Mouse (Mus musculus): ENCODE measurements around the gene Smarcd2. TPM values are rescaled to one million over a fixed set of nuclear protein-coding genes. Genes with fewer than 3 reads are reported as not detected.
A peak's percentile ranks its signal among the peaks of the same experiment; 100 is the strongest.

Smarcd2 gene
- polyA plus RNA-seq, 1 experiment from 2014 or later = 14.0 TPM

GRCm38 (mm10) chr11:106307432-106307831 lies 34.7 kb upstream of the Smarcd2 start:
- Histone ChIP-seq H3K4me2 (ENCODE audit: low read length) (no peak overlapping the region), H3K4me1 (ENCODE audit: control insufficient read depth, insufficient read depth, low read length) (no peaks in the 10 kb centered on the region), H3K4me3 (replicated peaks; ENCODE audit: low read depth, low read length) (no peak overlapping the region), H3K36me3 (ENCODE audit: control insufficient read depth, insufficient read depth, low read length) (no peaks in the 10 kb centered on the region), H3K9me3 (ENCODE audit: control insufficient read depth, low read length) (no peaks in the 10 kb centered on the region), H3K27ac (replicated peaks; ENCODE audit: low read depth, low read length) (no peak overlapping the region), H3K27me3 (ENCODE audit: control insufficient read depth, insufficient read depth, low read length) (no peaks in the 10 kb centered on the region), H3K9ac (replicated peaks; ENCODE audit: low read length) (no peak overlapping the region)
- DNase-seq = no peak
- ATAC-seq (ENCODE audit: low FRiP score, low TSS enrichment) = no peak
- 84% methylated on average over 5 of the region's 5 CpGs for WGBS

GRCm38 (mm10) chr11:106306758-106307157 lies 34.0 kb upstream of the Smarcd2 start:
- no peak overlapping the region for H3K4me2 ChIP-seq (ENCODE audit: low read length)

GRCm38 (mm10) chr11:106306065-106306385 lies 33.3 kb upstream of the Smarcd2 start:
- ATAC-seq (ENCODE audit: low FRiP score, low TSS enrichment) (no peak), DNase-seq (no peak)
- H3K27me3 ChIP-seq (ENCODE audit: control insufficient read depth, insufficient read depth, low read length) = no peaks in the 10 kb centered on the region
- no peak overlapping the region for H3K4me3 ChIP-seq (replicated peaks; ENCODE audit: low read depth, low read length)
- H3K27ac ChIP-seq (replicated peaks; ENCODE audit: low read depth, low read length) = no peak overlapping the region
- no peak overlapping the region for H3K4me2 ChIP-seq (ENCODE audit: low read length)
- H3K36me3 ChIP-seq (ENCODE audit: control insufficient read depth, insufficient read depth, low read length) = no peaks in the 10 kb centered on the region
- no peaks in the 10 kb centered on the region for H3K9me3 ChIP-seq (ENCODE audit: control insufficient read depth, low read length)
- 93% methylated on average over 3 of the region's 3 CpGs for WGBS
- H3K4me1 ChIP-seq (ENCODE audit: control insufficient read depth, insufficient read depth, low read length) = no peaks in the 10 kb centered on the region
- no peak overlapping the region for H3K9ac ChIP-seq (replicated peaks; ENCODE audit: low read length)

More at GRCm38 (mm10) chr11:106306758-106307157, 34.0 kb upstream of the Smarcd2 start:
- Histone ChIP-seq H3K27me3 (ENCODE audit: control insufficient read depth, insufficient read depth, low read length) (no peaks in the 10 kb centered on the region), H3K36me3 (ENCODE audit: control insufficient read depth, insufficient read depth, low read length) (no peaks in the 10 kb centered on the region), H3K4me3 (replicated peaks; ENCODE audit: low read depth, low read length) (no peak overlapping the region), H3K9ac (replicated peaks; ENCODE audit: low read length) (no peak overlapping the region), H3K9me3 (ENCODE audit: control insufficient read depth, low read length) (no peaks in the 10 kb centered on the region), H3K4me1 (ENCODE audit: control insufficient read depth, insufficient read depth, low read length) (no peaks in the 10 kb centered on the region), H3K27ac (replicated peaks; ENCODE audit: low read depth, low read length) (no peak overlapping the region)
- WGBS = 84% methylated on average over 9 of the region's 9 CpGs
- ATAC-seq (ENCODE audit: low FRiP score, low TSS enrichment) (no peak), DNase-seq (no peak)

- ATAC-seq (ENCODE audit: low FRiP score, low TSS enrichment) (no peak), DNase-seq (no peak)
- Histone ChIP-seq H3K9ac (replicated peaks; ENCODE audit: low read length) (no peak overlapping the region), H3K4me2 (ENCODE audit: low read length) (no peak overlapping the region), H3K4me1 (ENCODE audit: control insufficient read depth, insufficient read depth, low read length) (no peaks in the 10 kb centered on the region), H3K4me3 (replicated peaks; ENCODE audit: low read depth, low read length) (no peak overlapping the region), H3K27me3 (ENCODE audit: control insufficient read depth, insufficient read depth, low read length) (no peaks in the 10 kb centered on the region), H3K9me3 (ENCODE audit: control insufficient read depth, low read length) (no peaks in the 10 kb centered on the region), H3K27ac (replicated peaks; ENCODE audit: low read depth, low read length) (no peak overlapping the region), H3K36me3 (ENCODE audit: control insufficient read depth, insufficient read depth, low read length) (no peaks in the 10 kb centered on the region)
- WGBS = 86% methylated on average over 10 of the region's 10 CpGs
Measured at GRCm38 (mm10) chr11:106305348-106306064, 32.7 kb upstream of the Smarcd2 start.

GRCm38 (mm10) chr11:106302634-106303033 lies 29.9 kb upstream of the Smarcd2 start:
- WGBS = 16% methylated on average over 2 of the region's 2 CpGs
- ATAC-seq (ENCODE audit: low FRiP score, low TSS enrichment) (no peak), DNase-seq (peak; percentile 72)
- H3K27me3 ChIP-seq (ENCODE audit: control insufficient read depth, insufficient read depth, low read length) = no peaks in the 10 kb centered on the region
- H3K9ac ChIP-seq (replicated peaks; ENCODE audit: low read length) = no peak overlapping the region
- H3K4me2 ChIP-seq (ENCODE audit: low read length) = no peak overlapping the region
- no peaks in the 10 kb centered on the region for H3K4me1 ChIP-seq (ENCODE audit: control insufficient read depth, insufficient read depth, low read length)
- no peaks in the 10 kb centered on the region for H3K36me3 ChIP-seq (ENCODE audit: control insufficient read depth, insufficient read depth, low read length)
- no peaks in the 10 kb centered on the region for H3K9me3 ChIP-seq (ENCODE audit: control insufficient read depth, low read length)
- no peak overlapping the region for H3K27ac ChIP-seq (replicated peaks; ENCODE audit: low read depth, low read length)
- H3K4me3 ChIP-seq (replicated peaks; ENCODE audit: low read depth, low read length) = no peak overlapping the region

- Histone ChIP-seq H3K4me1 (ENCODE audit: control insufficient read depth, insufficient read depth, low read length) (no peaks in the 10 kb centered on the region), H3K9me3 (ENCODE audit: control insufficient read depth, low read length) (no peaks in the 10 kb centered on the region), H3K27me3 (ENCODE audit: control insufficient read depth, insufficient read depth, low read length) (no peaks in the 10 kb centered on the region), H3K4me2 (ENCODE audit: low read length) (no peak within 1 kb of the TSS), H3K4me3 (replicated peaks; ENCODE audit: low read depth, low read length) (no peak within 1 kb of the TSS), H3K36me3 (ENCODE audit: control insufficient read depth, insufficient read depth, low read length) (no peaks in the 10 kb centered on the region), H3K9ac (replicated peaks; ENCODE audit: low read length) (no peak within 1 kb of the TSS), H3K27ac (replicated peaks; ENCODE audit: low read depth, low read length) (no peak within 1 kb of the TSS)
- ATAC-seq (ENCODE audit: low FRiP score, low TSS enrichment) (no peak), DNase-seq (no peak)
- WGBS = 86% methylated on average over 9 of the region's 9 CpGs
Measured at GRCm38 (mm10) chr11:106301765-106302164, 29.0 kb upstream of the Smarcd2 start, which contains the start of gene Gh. Gene Gh (minus strand): TSS chr11:106301865.

- Histone ChIP-seq H3K36me3 (ENCODE audit: control insufficient read depth, insufficient read depth, low read length) (no peaks in the 10 kb centered on the region), H3K4me2 (ENCODE audit: low read length) (no peak overlapping the region), H3K4me3 (replicated peaks; ENCODE audit: low read depth, low read length) (no peak overlapping the region), H3K27ac (replicated peaks; ENCODE audit: low read depth, low read length) (no peak overlapping the region), H3K27me3 (ENCODE audit: control insufficient read depth, insufficient read depth, low read length) (no peaks in the 10 kb centered on the region), H3K4me1 (ENCODE audit: control insufficient read depth, insufficient read depth, low read length) (no peaks in the 10 kb centered on the region), H3K9me3 (ENCODE audit: control insufficient read depth, low read length) (no peaks in the 10 kb centered on the region), H3K9ac (replicated peaks; ENCODE audit: low read length) (no peak overlapping the region)
- ATAC-seq (ENCODE audit: low FRiP score, low TSS enrichment) (no peak), DNase-seq (no peak)
- WGBS = 84% methylated on average over 2 of the region's 2 CpGs
Measured at GRCm38 (mm10) chr11:106291861-106292260, 19.1 kb upstream of the Smarcd2 start.

- Histone ChIP-seq H3K4me3 (replicated peaks; ENCODE audit: low read depth, low read length) (no peak overlapping the region), H3K4me1 (ENCODE audit: control insufficient read depth, insufficient read depth, low read length) (no peaks in the 10 kb centered on the region), H3K4me2 (ENCODE audit: low read length) (no peak overlapping the region), H3K36me3 (ENCODE audit: control insufficient read depth, insufficient read depth, low read length) (no peaks in the 10 kb centered on the region), H3K9ac (replicated peaks; ENCODE audit: low read length) (no peak overlapping the region), H3K27ac (replicated peaks; ENCODE audit: low read depth, low read length) (no peak overlapping the region), H3K27me3 (ENCODE audit: control insufficient read depth, insufficient read depth, low read length) (no peaks in the 10 kb centered on the region), H3K9me3 (ENCODE audit: control insufficient read depth, low read length) (no peaks in the 10 kb centered on the region)
- DNase-seq = no peak
- WGBS = 94% methylated on average over 5 of the region's 5 CpGs
- no peak for ATAC-seq (ENCODE audit: low FRiP score, low TSS enrichment)
Measured at GRCm38 (mm10) chr11:106290376-106290775, 17.6 kb upstream of the Smarcd2 start.

- no peaks in the 10 kb centered on the region for H3K36me3 ChIP-seq (ENCODE audit: control insufficient read depth, insufficient read depth, low read length)
- H3K27ac ChIP-seq (replicated peaks; ENCODE audit: low read depth, low read length) = no peak overlapping the region
- no peak overlapping the region for H3K4me2 ChIP-seq (ENCODE audit: low read length)
- WGBS = 72% methylated on average over 8 of the region's 8 CpGs
- H3K4me3 ChIP-seq (replicated peaks; ENCODE audit: low read depth, low read length) = no peak overlapping the region
- H3K9ac ChIP-seq (replicated peaks; ENCODE audit: low read length) = no peak overlapping the region
- no peak for ATAC-seq (ENCODE audit: low FRiP score, low TSS enrichment)
- no peaks in the 10 kb centered on the region for H3K4me1 ChIP-seq (ENCODE audit: control insufficient read depth, insufficient read depth, low read length)
- H3K9me3 ChIP-seq (ENCODE audit: control insufficient read depth, low read length) = no peaks in the 10 kb centered on the region
- peak; percentile 61 for DNase-seq
- H3K27me3 ChIP-seq (ENCODE audit: control insufficient read depth, insufficient read depth, low read length) = no peaks in the 10 kb centered on the region
Measured at GRCm38 (mm10) chr11:106289369-106289768, 16.6 kb upstream of the Smarcd2 start.
